Mouse (Mus musculus) liver, adult 2 months (tissue): ENCODE data around the gene Nrxn3. TPM values are rescaled to one million over a fixed set of nuclear protein-coding genes. Genes with fewer than 3 reads are reported as not detected.

Source experiments
- DNase-seq: peaks from one replicate; pipeline ENCODE4 v3.0.0-alpha.2; 2011; ENCODE audit warnings: low read depth, low spot score; ENCODE audit errors: extremely low read depth
- H3K27ac ChIP-seq: fragments of 200-500 bp; replicated peaks from 2 replicates; pipeline ENCODE4 v1.5.1; 2012; ENCODE audit warnings: low read depth, mild to moderate bottlenecking, control low read depth, inconsistent platforms, low read length; ENCODE audit not compliant: insufficient read depth
- H3K27me3 ChIP-seq: fragments of 200-500 bp; 2 replicates; pipeline ENCODE4 v1.6.1; 2012; ENCODE audit warnings: mild to moderate bottlenecking, moderate library complexity, low read length, inconsistent platforms; ENCODE audit not compliant: control insufficient read depth, insufficient read depth
- H3K36me3 ChIP-seq: fragments of 200-500 bp; 2 replicates; pipeline ENCODE4 v1.6.1; 2012; ENCODE audit warnings: low read length, inconsistent platforms; ENCODE audit not compliant: control insufficient read depth, insufficient read depth
- H3K4me1 ChIP-seq: fragments of 200-500 bp; 2 replicates; pipeline ENCODE4 v1.6.1; 2011; ENCODE audit warnings: low read length; ENCODE audit not compliant: control insufficient read depth, insufficient read depth
- H3K4me3 ChIP-seq: fragments of 200-500 bp; 2 replicates; pipeline ENCODE4 v1.5.1; 2011; ENCODE audit warnings: low read depth, mild to moderate bottlenecking, control low read depth, low read length, moderate library complexity; ENCODE audit not compliant: insufficient read depth
- H3K79me2 ChIP-seq: fragments of 200-500 bp; 2 replicates; pipeline ENCODE4 v1.6.1; 2012; ENCODE audit warnings: inconsistent platforms, mild to moderate bottlenecking, low read length, moderate library complexity; ENCODE audit not compliant: control insufficient read depth, insufficient read depth
- H3K9ac ChIP-seq: fragments of 200-500 bp; 2 replicates; pipeline ENCODE4 v1.6.1; 2012; ENCODE audit warnings: low read depth, mild to moderate bottlenecking, control low read depth, inconsistent platforms, low read length
- CTCF ChIP-seq: fragments of 200-500 bp; IDR thresholded peaks from 2 replicates; pipeline ENCODE4 v1.5.1; 2011; ENCODE audit warnings: low read depth, low read length, control low read depth
- POLR2A ChIP-seq: fragments of 200-500 bp; IDR thresholded peaks from 2 replicates; pipeline ENCODE4 v1.6.1; 2011; ENCODE audit warnings: low read length, control low read depth; ENCODE audit not compliant: insufficient read depth; ENCODE audit errors: extremely low read depth
- whole genome bisulfite sequencing: fragments of 180-500 bp; shearing (Covaris S2); methylation state at CpG from one replicate; pipeline ENCODE4 v1.1.7; 2018; 5-methylcytosine and 5-hydroxymethylcytosine counted together
- polyA plus RNA-seq: library from polyadenylated mRNA; depleted of rRNA; stranded (reverse); fragments of >200 nt; gene quantifications from 2 replicates; pipeline ENCODE4 v1.2.3, GENCODE M21; 2012
- total RNA-seq: library from RNA; depleted of rRNA; stranded (reverse); fragments of >200 nt; gene quantifications from 2 replicates; pipeline ENCODE4 v1.2.3, GENCODE M21; 2014

Gene Nrxn3
- total and polyA plus RNA-seq, 2 experiments = 0.18 to 0.31 TPM

DNA sequence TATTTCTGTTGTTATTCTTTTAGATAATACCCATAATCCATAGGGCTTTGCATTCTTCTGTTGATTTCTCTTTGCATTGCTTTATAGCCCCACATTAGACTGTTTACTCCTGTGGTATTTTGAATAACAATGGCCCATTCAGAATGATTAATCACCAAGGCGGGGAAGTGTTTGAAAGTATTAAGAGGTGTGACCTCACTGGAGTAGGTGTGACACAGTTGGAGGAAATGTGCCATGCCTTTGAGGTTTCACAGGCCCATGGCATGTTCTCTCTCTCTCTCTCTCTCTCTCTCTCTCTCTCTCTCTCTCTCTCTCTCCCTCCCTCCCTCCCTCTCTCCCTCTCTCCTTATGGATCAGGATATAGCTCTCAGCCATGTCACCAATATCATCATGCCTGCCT, 1019.6 kb downstream of the Nrxn3 start:
- no peak overlapping the region for H3K27ac ChIP-seq
- DNase-seq = no peak
- 64% methylated on average over 1 of the region's 1 CpGs for WGBS
- H3K4me1 ChIP-seq = no peaks in the 10 kb centered on the region
- H3K9ac ChIP-seq = no peak overlapping the region
- H3K27me3 ChIP-seq = no peaks in the 10 kb centered on the region
- H3K79me2 ChIP-seq = no peaks in the 10 kb centered on the region
- no peaks in the 10 kb centered on the region for H3K36me3 ChIP-seq
- TF ChIP-seq CTCF (no peak), POLR2A (no peak)
- no peak overlapping the region for H3K4me3 ChIP-seq

DNA sequence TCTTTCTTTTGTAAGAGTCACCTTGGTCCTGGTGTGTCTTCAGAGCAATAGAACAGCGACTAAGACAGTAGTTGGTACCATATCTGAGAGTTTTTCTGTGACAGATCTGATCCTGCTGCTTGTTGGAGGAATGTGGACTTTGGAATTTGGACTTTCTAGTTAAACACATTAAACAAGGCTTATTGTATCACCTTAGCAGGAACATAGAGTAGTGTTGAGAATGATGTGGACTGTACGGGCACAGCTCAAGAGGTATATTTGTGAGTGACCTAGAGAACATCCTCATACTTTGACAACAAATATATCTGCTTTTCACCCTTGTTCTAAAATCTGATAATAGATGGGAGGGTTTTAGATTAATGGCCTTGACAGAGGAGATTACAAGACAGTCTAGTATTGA, 1020.1 kb downstream of the Nrxn3 start:
- no peaks in the 10 kb centered on the region for H3K79me2 ChIP-seq
- no peaks in the 10 kb centered on the region for H3K36me3 ChIP-seq
- H3K27me3 ChIP-seq = no peaks in the 10 kb centered on the region
- no peaks in the 10 kb centered on the region for H3K4me1 ChIP-seq
- no peak overlapping the region for H3K9ac ChIP-seq
- H3K4me3 ChIP-seq = no peak overlapping the region
- H3K27ac ChIP-seq = no peak overlapping the region
- 64% methylated on average over 2 of the region's 2 CpGs for WGBS
- DNase-seq = peak; percentile 3
- TF ChIP-seq POLR2A (no peak), CTCF (no peak)

DNA sequence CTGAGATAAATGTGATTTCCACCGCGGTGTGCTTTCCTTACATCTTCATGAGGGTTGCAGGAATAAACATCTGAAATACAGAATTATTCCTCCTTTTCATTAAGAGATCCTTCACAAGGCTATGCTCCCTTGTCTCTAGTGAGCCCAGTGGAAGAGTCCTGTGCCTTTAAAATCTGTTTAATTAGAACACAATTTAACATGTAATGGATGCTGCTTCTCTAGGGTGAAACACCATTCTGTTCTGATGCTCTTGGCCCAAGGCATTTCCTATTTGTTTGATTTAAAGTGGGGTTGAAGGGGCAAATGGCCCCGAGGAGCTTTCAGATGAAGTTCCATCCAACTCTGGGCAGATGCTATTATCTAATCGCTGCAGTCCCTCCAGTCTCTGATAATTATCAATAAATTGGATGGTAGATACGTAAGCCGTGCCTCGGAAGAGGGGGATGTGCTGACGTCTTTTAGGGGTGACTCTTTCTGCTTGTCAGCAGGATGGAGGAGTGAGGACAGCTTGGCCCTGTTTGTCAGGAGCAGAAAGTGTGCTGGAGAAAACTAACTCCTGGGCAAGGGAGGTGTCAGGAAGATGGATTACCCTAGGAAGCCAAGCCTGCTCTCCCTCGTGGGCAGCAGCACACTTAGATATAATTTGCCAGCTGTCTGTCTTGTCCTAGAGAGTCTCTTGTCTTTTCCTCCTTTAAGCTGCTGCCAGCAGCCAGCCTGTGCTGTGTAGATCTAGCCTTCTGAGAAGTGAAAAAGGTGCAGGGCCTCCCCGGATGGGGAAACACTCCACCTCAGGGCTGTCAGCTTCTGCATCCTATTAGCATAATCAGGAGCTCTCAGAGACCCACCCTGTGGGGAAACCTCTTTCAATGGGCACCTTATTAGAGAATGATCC, 1041.8 kb downstream of the Nrxn3 start:
- Histone ChIP-seq H3K9ac (no peak overlapping the region), H3K4me1 (no peaks in the 10 kb centered on the region), H3K79me2 (no peaks in the 10 kb centered on the region), H3K27ac (no peak overlapping the region), H3K4me3 (no peak overlapping the region), H3K36me3 (no peaks in the 10 kb centered on the region), H3K27me3 (0 out of 2 replicates have a peak, but pooled peaks cover 2% of the 10 kb centered on the region)
- DNase-seq = no peak
- no peak for TF ChIP-seq POLR2A
- 58% methylated on average over 10 of the region's 10 CpGs for WGBS

DNA sequence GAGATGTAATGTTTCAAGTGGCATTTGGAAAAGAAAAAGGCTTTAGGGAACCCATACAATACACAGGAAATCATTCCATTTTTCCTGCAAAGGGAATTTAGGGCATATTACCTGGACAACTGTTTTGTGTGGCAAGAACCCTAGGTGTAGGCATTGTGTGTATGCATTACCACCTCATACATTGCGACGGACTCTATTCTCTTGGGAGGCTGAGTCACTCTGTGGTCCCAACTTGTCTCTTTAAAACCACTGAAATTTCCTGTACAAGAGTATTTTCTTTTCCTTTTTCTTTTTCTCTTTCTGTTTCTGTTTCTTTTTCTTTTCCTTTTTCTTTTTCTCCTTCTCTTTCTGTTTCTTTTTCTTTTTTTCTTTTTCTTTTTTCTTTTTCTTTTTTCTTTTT, 1042.5 kb downstream of the Nrxn3 start:
- Histone ChIP-seq H3K36me3 (no peaks in the 10 kb centered on the region), H3K27me3 (0 out of 2 replicates have a peak, but pooled peaks cover 2% of the 10 kb centered on the region), H3K79me2 (no peaks in the 10 kb centered on the region), H3K4me3 (no peak overlapping the region), H3K27ac (no peak overlapping the region), H3K4me1 (no peaks in the 10 kb centered on the region), H3K9ac (no peak overlapping the region)
- no peak for DNase-seq
- WGBS = 82% methylated on average over 2 of the region's 2 CpGs
- TF ChIP-seq POLR2A (no peak), CTCF (no peak)

DNA sequence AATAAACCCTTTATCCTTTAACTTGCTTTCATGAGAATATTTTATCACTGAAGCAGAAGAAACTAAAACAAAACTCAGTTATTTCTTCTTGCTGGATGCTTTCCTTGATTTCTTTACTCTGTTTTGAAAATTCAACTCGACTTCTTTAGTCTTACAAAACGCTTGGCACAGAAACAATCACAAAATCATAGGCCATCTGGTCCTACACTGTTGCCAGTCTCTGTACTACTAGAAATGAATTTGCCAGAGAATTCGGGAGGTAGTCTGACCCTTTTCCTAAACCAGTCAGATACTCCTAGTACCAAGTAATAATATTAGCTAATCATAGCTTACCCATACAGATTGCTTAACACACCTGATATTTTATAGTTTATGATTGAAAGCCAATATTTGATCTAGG, 1066.1 kb downstream of the Nrxn3 start:
- no peak for TF ChIP-seq CTCF
- no peak for TF ChIP-seq POLR2A
- 63% methylated on average over 3 of the region's 3 CpGs for WGBS
- H3K27me3 ChIP-seq = no peaks in the 10 kb centered on the region
- no peak overlapping the region for H3K4me3 ChIP-seq
- H3K9ac ChIP-seq = no peak overlapping the region
- DNase-seq = no peak
- H3K4me1 ChIP-seq = no peaks in the 10 kb centered on the region
- H3K36me3 ChIP-seq = no peaks in the 10 kb centered on the region
- no peak overlapping the region for H3K27ac ChIP-seq
- H3K79me2 ChIP-seq = no peaks in the 10 kb centered on the region

DNA sequence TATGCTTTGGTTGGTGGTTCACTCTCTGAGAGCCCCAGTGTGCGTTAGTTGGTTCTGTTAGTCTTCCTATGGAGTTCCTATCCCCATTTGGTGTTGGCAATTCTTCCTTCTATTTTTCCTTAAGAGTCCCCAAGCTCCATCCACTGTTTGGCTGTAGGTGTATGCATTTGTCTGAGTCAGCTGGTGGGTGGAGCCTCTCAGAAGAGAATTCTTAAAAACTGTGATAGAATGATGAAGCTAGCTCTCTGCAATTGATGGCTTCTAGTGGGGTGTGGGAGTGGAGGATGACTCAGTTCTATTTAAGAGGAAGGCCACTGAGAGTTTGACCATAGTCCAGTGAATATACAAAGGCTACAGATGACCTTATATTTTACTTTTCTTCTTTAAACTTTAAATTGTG, 1067.3 kb downstream of the Nrxn3 start:
- Histone ChIP-seq H3K4me3 (no peak overlapping the region), H3K9ac (no peak overlapping the region), H3K27ac (no peak overlapping the region), H3K79me2 (no peaks in the 10 kb centered on the region), H3K27me3 (no peaks in the 10 kb centered on the region), H3K36me3 (no peaks in the 10 kb centered on the region), H3K4me1 (no peaks in the 10 kb centered on the region)
- 76% methylated on average over 1 of the region's 1 CpGs for WGBS
- TF ChIP-seq CTCF = no peak
- no peak for TF ChIP-seq POLR2A
- DNase-seq = no peak
